Mouse (Mus musculus): ENCODE measurements around the gene Vps18.

- TF ChIP-seq CTCF (IDR thresholded peaks at IDR 0.05; ENCODE audit: borderline replicate concordance, insufficient read depth, low read depth, low read length) (no peak), POLR2A (IDR thresholded peaks at IDR 0.05; ENCODE audit: borderline replicate concordance, insufficient read depth, low read length) (no peak)
Measured at GRCm38 (mm10) chr2:119242548-119242947, 46.0 kb upstream of the Vps18 start.
